Mouse (Mus musculus) left cerebral cortex, postnatal 4 days (tissue): ENCODE results near the gene Xrcc3. TPM values are rescaled to one million over a fixed set of nuclear protein-coding genes. Genes with fewer than 3 reads are reported as not detected.

Experiments
- DNase-seq: peaks from one replicate; pipeline ENCODE4 v3.0.0-alpha.2; 2022
- intact Hi-C: fragments of 180-260 bp; cut with DNase I; formaldehyde crosslinking; loops from one replicate; pipeline ENCODE4 v1.15.1; 2025
- total RNA-seq, 2 experiments: library from RNA; stranded (reverse); gene quantifications; 2 replicates each; pipeline ENCODE4 v1.2.3; 2021

Gene Xrcc3
- total RNA-seq: 1 to 10 TPM; 1.5 to 2.2 TPM

GRCm38 (mm10) chr12:111813766-111814617, at the start of gene Xrcc3, which contains the start of gene Zfyve21:
Xrcc3 (minus strand) TSS chr12:111813873.
Zfyve21 (plus strand) TSS chr12:111814170.
- peak; percentile 99 for DNase-seq
- intact Hi-C loops: no loop called here

- intact Hi-C loops: no loop called here
- DNase-seq: no peak
These were observed 41.8 kb upstream of the Xrcc3 start for GRCm38 (mm10) chr12:111855448-111855847.

GRCm38 (mm10) chr12:111853546-111853945, 39.9 kb upstream of the Xrcc3 start:
- intact Hi-C loops: no loop called here
- no peak for DNase-seq

GRCm38 (mm10) chr12:111853011-111853436, 39.4 kb upstream of the Xrcc3 start:
- intact Hi-C loops: no loop called here
- no peak for DNase-seq

- DNase-seq: peak; percentile 40
- intact Hi-C loops: no loop called here
These were observed 38.1 kb upstream of the Xrcc3 start for GRCm38 (mm10) chr12:111851745-111852144.

- no peak for DNase-seq
- intact Hi-C loops: no loop called here
These were observed 37.6 kb upstream of the Xrcc3 start for GRCm38 (mm10) chr12:111851235-111851634.

- intact Hi-C loops: no loop called here
These were observed 34.7 kb upstream of the Xrcc3 start for GRCm38 (mm10) chr12:111848300-111848798.

GRCm38 (mm10) chr12:111846815-111847214, 33.1 kb upstream of the Xrcc3 start:
- no peak for DNase-seq
- intact Hi-C loops: no loop called here

More at GRCm38 (mm10) chr12:111848300-111848798, 34.7 kb upstream of the Xrcc3 start:
- DNase-seq: no peak

GRCm38 (mm10) chr12:111845953-111846352, 32.3 kb upstream of the Xrcc3 start:
- DNase-seq: no peak
- intact Hi-C loops: no loop called here

GRCm38 (mm10) chr12:111843470-111843869, 29.8 kb upstream of the Xrcc3 start:
- no peak for DNase-seq
- intact Hi-C loops: no loop called here

- DNase-seq: no peak
- intact Hi-C loops: no loop called here
These were observed 29.1 kb upstream of the Xrcc3 start for GRCm38 (mm10) chr12:111842565-111843433.

- no peak for DNase-seq
- intact Hi-C loops: no loop called here
These were observed 19.8 kb upstream of the Xrcc3 start for GRCm38 (mm10) chr12:111833457-111833856.

- no peak for DNase-seq
- intact Hi-C loops: no loop called here
These were observed 19.0 kb upstream of the Xrcc3 start for GRCm38 (mm10) chr12:111832643-111833042.

GRCm38 (mm10) chr12:111830375-111830774, 16.7 kb upstream of the Xrcc3 start:
- no peak for DNase-seq
- intact Hi-C loops: no loop called here

GRCm38 (mm10) chr12:111829954-111830353, 16.3 kb upstream of the Xrcc3 start:
- intact Hi-C loops: no loop called here
- peak; percentile 58 for DNase-seq

- peak; percentile 26 for DNase-seq
- intact Hi-C loops: no loop called here
These were observed 15.8 kb upstream of the Xrcc3 start for GRCm38 (mm10) chr12:111829447-111829846.

GRCm38 (mm10) chr12:111827556-111827955, 13.9 kb upstream of the Xrcc3 start:
- intact Hi-C loops: no loop called here

GRCm38 (mm10) chr12:111821931-111822330, 8.3 kb upstream of the Xrcc3 start:
- peak; percentile 32 for DNase-seq
- intact Hi-C loops: no loop called here

More at GRCm38 (mm10) chr12:111827556-111827955, 13.9 kb upstream of the Xrcc3 start:
- DNase-seq: no peak

GRCm38 (mm10) chr12:111820708-111821107, 7.0 kb upstream of the Xrcc3 start:
- intact Hi-C loops: no loop called here
- no peak for DNase-seq

GRCm38 (mm10) chr12:111819936-111820335, 6.3 kb upstream of the Xrcc3 start:
- intact Hi-C loops: no loop called here
- no peak for DNase-seq

- no peak for DNase-seq
- intact Hi-C loops: no loop called here
These were observed 4.3 kb upstream of the Xrcc3 start for GRCm38 (mm10) chr12:111817991-111818390.
